Mouse (Mus musculus) MEL (cell line): ENCODE measurements around the gene Gfpt1. TPM values are rescaled to one million over a fixed set of nuclear protein-coding genes. Genes with fewer than 3 reads are reported as not detected.

ENCODE experiments used
- DNase-seq: peaks from one replicate; pipeline ENCODE4 v3.0.0; 2011; ENCODE audit warnings: low read depth, low spot score
- H3K27ac ChIP-seq: 2 replicates; pipeline ENCODE4 v1.5.1; 2012; ENCODE audit warnings: low read depth, mild to moderate bottlenecking, control low read depth, low read length, moderate library complexity; ENCODE audit not compliant: control insufficient read depth
- H3K27me3 ChIP-seq, 2 experiments: fragments of 150-350 bp in 1 of 2; sonication (generic) in 1 of 2; 2 replicates each; pipeline ENCODE4 v1.6.1; 2012; ENCODE audit warnings: low read length in 2 of 2, mild to moderate bottlenecking in 2 of 2, improper control_type of control experiment in 1 of 2, moderate library complexity in 1 of 2; ENCODE audit not compliant: insufficient read depth in 2 of 2, control insufficient read depth in 1 of 2
- H3K36me3 ChIP-seq, 2 experiments: 2 replicates each; pipeline ENCODE4 v1.6.1; 2012 to 2014; ENCODE audit warnings: low read length in 2 of 2, improper control_type of control experiment in 1 of 2, inconsistent platforms in 1 of 2, mild to moderate bottlenecking in 1 of 2; ENCODE audit not compliant: insufficient read depth in 2 of 2, control insufficient read depth in 1 of 2
- H3K4me1 ChIP-seq, 2 experiments: fragments of 150-350 bp in 1 of 2; sonication (generic) in 1 of 2; 2 replicates each; pipeline ENCODE4 v1.6.1; 2012; ENCODE audit warnings: low read length in 2 of 2, improper control_type of control experiment in 1 of 2, mild to moderate bottlenecking in 1 of 2; ENCODE audit not compliant: insufficient read depth in 2 of 2, control insufficient read depth in 1 of 2
- H3K4me3 ChIP-seq, 2 experiments: fragments of 150-350 bp in 1 of 2; sonication (generic) in 1 of 2; 2 replicates each; pipeline ENCODE4 v1.5.1; 2012; ENCODE audit warnings: low read depth in 2 of 2, low read length in 2 of 2, mild to moderate bottlenecking in 2 of 2, moderate library complexity in 2 of 2, control low read depth in 1 of 2, improper control_type of control experiment in 1 of 2; ENCODE audit not compliant: control insufficient read depth in 1 of 2, insufficient read depth in 1 of 2
- H3K79me2 ChIP-seq: 2 replicates; pipeline ENCODE4 v1.6.1; 2012; ENCODE audit warnings: mild to moderate bottlenecking, low read length, moderate library complexity; ENCODE audit not compliant: control insufficient read depth, poor library complexity, insufficient read depth
- H3K9ac ChIP-seq: 2 replicates; pipeline ENCODE4 v1.6.1; 2012; ENCODE audit warnings: low read depth, mild to moderate bottlenecking, control low read depth, low read length, moderate library complexity; ENCODE audit not compliant: control insufficient read depth, poor library complexity, severe bottlenecking
- H3K9me3 ChIP-seq: fragments of 150-350 bp; sonication (generic); replicated peaks from 2 replicates; pipeline ENCODE4 v1.6.1; 2012; ENCODE audit warnings: mild to moderate bottlenecking, low read length, improper control_type of control experiment, moderate library complexity; ENCODE audit not compliant: insufficient read depth
- CHD2 ChIP-seq: IDR thresholded peaks from 2 replicates; pipeline ENCODE4 v1.6.1; 2011; ENCODE audit warnings: low read length, improper control_type of control experiment
- CTCF ChIP-seq, 3 experiments: IDR thresholded peaks in 2 of 3; conservative IDR thresholded peaks in 1 of 3; 2 replicates each; pipeline ENCODE4 v1.5.1; 2011 to 2012; ENCODE audit warnings: low read length in 3 of 3, low read depth in 2 of 3, mild to moderate bottlenecking in 2 of 3, improper control_type of control experiment in 1 of 3, inconsistent platforms in 1 of 3, mixed read lengths in 1 of 3, moderate library complexity in 1 of 3; ENCODE audit not compliant: control insufficient read depth in 1 of 3, insufficient read depth in 1 of 3, poor library complexity in 1 of 3, severe bottlenecking in 1 of 3
- ELF1 ChIP-seq: IDR thresholded peaks from 2 replicates; pipeline ENCODE4 v1.6.1; 2014; ENCODE audit warnings: low read depth, mild to moderate bottlenecking, inconsistent platforms, low read length, improper control_type of control experiment, moderate library complexity
- GABPA ChIP-seq: IDR thresholded peaks from 2 replicates; pipeline ENCODE4 v1.6.1; 2012; ENCODE audit warnings: low read depth, mild to moderate bottlenecking, inconsistent platforms, low read length, improper control_type of control experiment, moderate library complexity
- HCFC1 ChIP-seq: IDR thresholded peaks from 2 replicates; pipeline ENCODE4 v1.6.1; 2012; ENCODE audit warnings: low read depth, mild to moderate bottlenecking, inconsistent platforms, low read length, improper control_type of control experiment, moderate library complexity
- NRF1 ChIP-seq: IDR thresholded peaks from 2 replicates; pipeline ENCODE4 v1.6.1; 2014; ENCODE audit warnings: low read depth, mild to moderate bottlenecking, inconsistent platforms, low read length, improper control_type of control experiment, moderate library complexity; ENCODE audit not compliant: poor library complexity, insufficient read depth, severe bottlenecking
- POLR2AphosphoS2 ChIP-seq: IDR thresholded peaks from 2 replicates; pipeline ENCODE4 v1.6.1; 2011; ENCODE audit warnings: low read length, improper control_type of control experiment
- POLR2AphosphoS5 ChIP-seq: IDR thresholded peaks from 2 replicates; pipeline ENCODE4 v1.6.1; 2012; ENCODE audit warnings: low read depth, borderline replicate concordance, mild to moderate bottlenecking, inconsistent platforms, low read length, moderate library complexity, mixed read lengths
- RAD21 ChIP-seq: IDR thresholded peaks from 2 replicates; pipeline ENCODE4 v1.6.1; 2011; ENCODE audit warnings: mild to moderate bottlenecking, low read depth, low read length, improper control_type of control experiment
- SIN3A ChIP-seq: IDR thresholded peaks from 2 replicates; pipeline ENCODE4 v1.6.1; 2012; ENCODE audit warnings: low read length, improper control_type of control experiment, inconsistent platforms
- SMC3 ChIP-seq: IDR thresholded peaks from 2 replicates; pipeline ENCODE4 v1.6.1; 2011; ENCODE audit warnings: low read depth, low read length, improper control_type of control experiment
- UBTF ChIP-seq: IDR thresholded peaks from 2 replicates; pipeline ENCODE4 v1.6.1; 2012; ENCODE audit warnings: low read depth, mild to moderate bottlenecking, inconsistent platforms, low read length, improper control_type of control experiment, moderate library complexity, borderline replicate concordance; ENCODE audit not compliant: insufficient read depth
- USF2 ChIP-seq, 2 experiments: IDR thresholded peaks; 2 replicates each; pipeline ENCODE4 v1.6.1; 2011 to 2012; ENCODE audit warnings: improper control_type of control experiment in 2 of 2, low read length in 2 of 2, borderline replicate concordance in 1 of 2, inconsistent platforms in 1 of 2, low read depth in 1 of 2, mild to moderate bottlenecking in 1 of 2; ENCODE audit not compliant: insufficient read depth in 1 of 2
- ZMIZ1 ChIP-seq: IDR thresholded peaks from 2 replicates; pipeline ENCODE4 v1.6.1; 2012; ENCODE audit warnings: low read depth, mild to moderate bottlenecking, inconsistent platforms, low read length, improper control_type of control experiment, moderate library complexity
- ZNF384 ChIP-seq: IDR thresholded peaks from 2 replicates; pipeline ENCODE4 v1.6.1; 2012; ENCODE audit warnings: low read depth, mild to moderate bottlenecking, inconsistent platforms, low read length, improper control_type of control experiment
- polyA plus RNA-seq, 2 experiments: library from polyadenylated mRNA; stranded (reverse) in 1 of 2; unstranded in 1 of 2; fragments of >175 nt in 1 of 2; fragments of >200 nt in 1 of 2; gene quantifications; 2 replicates each; pipeline versions ENCODE4 v1.2.1 to v1.2.4; 2012; ENCODE audit warnings: low replicate concordance in 2 of 2, low read depth in 1 of 2; ENCODE audit not compliant: insufficient read length in 2 of 2, insufficient read depth in 1 of 2, missing spikeins in 1 of 2
- total RNA-seq: library from RNA; depleted of rRNA; stranded (reverse); fragments of 300-350 nt; gene quantifications from 2 replicates; pipeline ENCODE4 v1.2.3, GENCODE M21; 2012

Gene Gfpt1
- total and polyA plus RNA-seq, 3 experiments, result 29.6 to 69.3 (median 33.5) TPM

- H3K36me3 ChIP-seq, result peaks cover 4 to 66% of the 10 kb centered on the region in 2 experiments
- TF ChIP-seq POLR2AphosphoS2 (no peak), ZNF384 (peak; percentile 60; the same call in 1 of the 2 replicates), RAD21 (peak; percentile 22), CTCF (IDR thresholded peaks at IDR 0.05 in 2 of 3, conservative IDR thresholded peaks at IDR 0.05 in 1 of 3; ENCODE audit: control insufficient read depth in 1 of 3, insufficient read depth in 1 of 3, low read depth in 2 of 3, low read length in 3 of 3, poor library complexity in 1 of 3, severe bottlenecking in 1 of 3) (peak; percentile 20 to 43 (median 21); a peak in 4 of 6 replicates), SMC3 (peak; percentile 35; the same call in 1 of the 2 replicates)
- TF ChIP-seq, all 39 proteins: peak for 4
- Histone ChIP-seq H3K27ac (no peak overlapping the region), H3K79me2 (no peaks in the 10 kb centered on the region), H3K9ac (no peak overlapping the region), H3K4me3 (no peak overlapping the region), H3K4me1 (no peaks in the 10 kb centered on the region), H3K9me3 (no peaks in the 10 kb centered on the region), H3K27me3 (no peaks in the 10 kb centered on the region)
- peak; percentile 23 for DNase-seq
Observed at GRCm38 (mm10) chr6:87059754-87060153, 17.1 kb downstream of the Gfpt1 start.

GRCm38 (mm10) chr6:87063586-87063985 lies 20.9 kb downstream of the Gfpt1 start:
- Histone ChIP-seq H3K9ac (no peak overlapping the region), H3K9me3 (no peaks in the 10 kb centered on the region), H3K27ac (no peak overlapping the region), H3K79me2 (no peaks in the 10 kb centered on the region), H3K36me3 (peaks cover 9 to 51% of the 10 kb centered on the region in 2 experiments), H3K4me1 (peaks cover 0 to 7% of the 10 kb centered on the region in 2 experiments; a peak in 2 of 4 replicates), H3K4me3 (no peak overlapping the region), H3K27me3 (no peaks in the 10 kb centered on the region)
- TF ChIP-seq HCFC1 (no peak), UBTF (no peak), POLR2AphosphoS5 (no peak), NRF1 (no peak), SIN3A (no peak), USF2 (IDR thresholded peaks at IDR 0.05; ENCODE audit: borderline replicate concordance in 1 of 2, insufficient read depth in 1 of 2, low read depth in 1 of 2, low read length in 2 of 2) (no peak), ZMIZ1 (no peak), ELF1 (no peak), GABPA (no peak), CHD2 (no peak)
- DNase-seq, result no peak
